Mouse (Mus musculus) G1E (cell line): ENCODE results near the gene Cd300ld2.

Experiments
- CTCF ChIP-seq: IDR thresholded peaks from 2 replicates; pipeline ENCODE4 v1.5.1; 2012; ENCODE audit warnings: low read depth, low read length, inconsistent platforms, mixed read lengths
- GATA1 ChIP-seq: IDR thresholded peaks from 2 replicates; pipeline ENCODE4 v1.6.1; 2012; ENCODE audit warnings: borderline replicate concordance, low read length, inconsistent platforms, mixed read lengths
- POLR2AphosphoS5 ChIP-seq: IDR thresholded peaks from 2 replicates; pipeline ENCODE4 v1.6.1; 2012; ENCODE audit warnings: low read depth, low read length, inconsistent platforms; ENCODE audit not compliant: insufficient replicate concordance
- TAL1 ChIP-seq: conservative IDR thresholded peaks from 2 replicates; pipeline ENCODE4 v1.6.1; 2012; ENCODE audit warnings: low read depth, low read length, inconsistent platforms, mixed read lengths

- TF ChIP-seq CTCF (no peak), GATA1 (no peak), POLR2AphosphoS5 (no peak), TAL1 (no peak)
These were observed 36.2 kb upstream of the Cd300ld2 start for GRCm38 (mm10) chr11:115052206-115052605.
